Mouse (Mus musculus): Measurements from ENCODE around the gene Btrc.

- no peak for TF ChIP-seq ETS1 (conservative IDR thresholded peaks at IDR 0.05; ENCODE audit: low read depth, low read length)
- TF ChIP-seq CTCF (conservative IDR thresholded peaks at IDR 0.05 in 1 of 2, IDR thresholded peaks at IDR 0.05 in 1 of 2; ENCODE audit: low read depth in 2 of 2, low read length in 2 of 2) = no peak
- TF ChIP-seq USF2 (conservative IDR thresholded peaks at IDR 0.05; ENCODE audit: low read depth, low read length) = no peak
- no peak for TF ChIP-seq HCFC1 (IDR thresholded peaks at IDR 0.05; ENCODE audit: low read depth, low read length)
- TF ChIP-seq CHD2 (IDR thresholded peaks at IDR 0.05; ENCODE audit: low read length) = no peak
- TF ChIP-seq MAX (IDR thresholded peaks at IDR 0.05; ENCODE audit: low read length) = no peak
- no peak for TF ChIP-seq RCOR1 (conservative IDR thresholded peaks at IDR 0.05; ENCODE audit: low read depth, low read length)
These were observed 215.4 kb downstream of the Btrc start for GRCm38 (mm10) chr19:45578976-45579375.

Measured in CH12.LX (cell line).